Mouse (Mus musculus): ENCODE data around the gene Cmip.

Gene Cmip

GRCm38 (mm10) chr8:117257821-117258575 lies 1.1 kb downstream of the Cmip start:
- DNase-seq (ENCODE audit: low spot score in 2 of 2): peak; percentile 53 to 65

- DNase-seq (ENCODE audit: low spot score in 2 of 2): peak in 1 of 2 experiments; percentile 42
Observed at GRCm38 (mm10) chr8:117258576-117259040, 1.7 kb downstream of the Cmip start.

- no peak for DNase-seq (ENCODE audit: low spot score in 2 of 2)
Observed at GRCm38 (mm10) chr8:117259431-117260001, 2.7 kb downstream of the Cmip start.

- DNase-seq (ENCODE audit: low spot score in 2 of 2): no peak
Observed at GRCm38 (mm10) chr8:117260234-117260929, 3.5 kb downstream of the Cmip start.

- no peak for DNase-seq (ENCODE audit: low spot score in 2 of 2)
Observed at GRCm38 (mm10) chr8:117260930-117261475, 4.1 kb downstream of the Cmip start.

GRCm38 (mm10) chr8:117261702-117262101 lies 4.8 kb downstream of the Cmip start:
- no peak for DNase-seq (ENCODE audit: low spot score in 2 of 2)

GRCm38 (mm10) chr8:117262685-117263084 lies 5.8 kb downstream of the Cmip start:
- DNase-seq (ENCODE audit: low spot score in 2 of 2): no peak

GRCm38 (mm10) chr8:117263442-117263841 lies 6.6 kb downstream of the Cmip start:
- DNase-seq (ENCODE audit: low spot score in 2 of 2): no peak

- no peak for DNase-seq (ENCODE audit: low spot score in 2 of 2)
Observed at GRCm38 (mm10) chr8:117265079-117265478, 8.2 kb downstream of the Cmip start.

- no peak for DNase-seq (ENCODE audit: low spot score in 2 of 2)
Observed at GRCm38 (mm10) chr8:117267403-117268129, 10.7 kb downstream of the Cmip start.

GRCm38 (mm10) chr8:117278234-117278633 lies 21.4 kb downstream of the Cmip start:
- DNase-seq (ENCODE audit: low spot score in 2 of 2): no peak

GRCm38 (mm10) chr8:117278668-117279132 lies 21.8 kb downstream of the Cmip start:
- DNase-seq (ENCODE audit: low spot score in 2 of 2): no peak

- no peak for DNase-seq (ENCODE audit: low spot score in 2 of 2)
Observed at GRCm38 (mm10) chr8:117280488-117280887, 23.6 kb downstream of the Cmip start.

- DNase-seq (ENCODE audit: low spot score in 2 of 2): no peak
Observed at GRCm38 (mm10) chr8:117281676-117282075, 24.8 kb downstream of the Cmip start.

GRCm38 (mm10) chr8:117282141-117282950 lies 25.5 kb downstream of the Cmip start:
- no peak for DNase-seq (ENCODE audit: low spot score in 2 of 2)

- DNase-seq (ENCODE audit: low spot score in 2 of 2): no peak
Observed at GRCm38 (mm10) chr8:117284768-117285484, 28.1 kb downstream of the Cmip start.

- no peak for DNase-seq (ENCODE audit: low spot score in 2 of 2)
Observed at GRCm38 (mm10) chr8:117287966-117288365, 31.1 kb downstream of the Cmip start.

GRCm38 (mm10) chr8:117289016-117289415 lies 32.2 kb downstream of the Cmip start:
- DNase-seq (ENCODE audit: low spot score in 2 of 2): no peak

GRCm38 (mm10) chr8:117290506-117290905 lies 33.6 kb downstream of the Cmip start:
- no peak for DNase-seq (ENCODE audit: low spot score in 2 of 2)

- no peak for DNase-seq (ENCODE audit: low spot score in 2 of 2)
Observed at GRCm38 (mm10) chr8:117292262-117292661, 35.4 kb downstream of the Cmip start.
